Mouse (Mus musculus): Measurements from ENCODE around the gene Gcsam.

- TF ChIP-seq CTCF (IDR thresholded peaks at IDR 0.05; ENCODE audit: extremely low read depth, insufficient read depth, insufficient read length, insufficient replicate concordance) (no peak), POLR2A (IDR thresholded peaks at IDR 0.05; ENCODE audit: low read depth, low read length) (no peak)
Observed at GRCm38 (mm10) chr16:45657574-45658159, 47.5 kb downstream of the Gcsam start.
